Mouse (Mus musculus) kidney, embryonic 16.5 days (tissue): ENCODE data around the gene Taco1. TPM values are rescaled to one million over a fixed set of nuclear protein-coding genes. Genes with fewer than 3 reads are reported as not detected.

ENCODE experiments used
- ATAC-seq: fragments of 200-750 bp; cut with Nextera tagmentation; 2 replicates; pipeline ENCODE4 v1.8.0; 2017; ENCODE audit warnings: moderate TSS enrichment; ENCODE audit not compliant: low FRiP score, low TSS enrichment
- H3K27ac ChIP-seq: fragments of 300-500 bp; sonication (generic); 2 replicates; pipeline ENCODE4 v1.5.1; 2014; ENCODE audit warnings: low read length
- H3K27me3 ChIP-seq: fragments of 300-500 bp; sonication (generic); 2 replicates; pipeline ENCODE4 v1.6.1; 2014; ENCODE audit warnings: low read length, control low read depth, mixed read lengths; ENCODE audit not compliant: insufficient read depth
- H3K36me3 ChIP-seq: fragments of 300-500 bp; sonication (generic); 2 replicates; pipeline ENCODE4 v1.6.1; 2014; ENCODE audit warnings: low read length, control low read depth, mixed read lengths; ENCODE audit not compliant: insufficient read depth
- H3K4me1 ChIP-seq: fragments of 300-500 bp; sonication (generic); 2 replicates; pipeline ENCODE4 v1.6.1; 2014; ENCODE audit warnings: low read length, control low read depth, mixed read lengths; ENCODE audit not compliant: insufficient read depth
- H3K4me2 ChIP-seq: fragments of 300-500 bp; sonication (generic); replicated peaks from 2 replicates; pipeline ENCODE4 v1.6.1; 2014; ENCODE audit warnings: low read depth, low read length
- H3K4me3 ChIP-seq: fragments of 300-500 bp; sonication (generic); 2 replicates; pipeline ENCODE4 v1.5.1; 2014; ENCODE audit warnings: mild to moderate bottlenecking, low read length
- H3K9ac ChIP-seq: fragments of 300-500 bp; sonication (generic); replicated peaks from 2 replicates; pipeline ENCODE4 v1.6.1; 2014; ENCODE audit warnings: low read length
- H3K9me3 ChIP-seq: fragments of 300-500 bp; sonication (generic); 2 replicates; pipeline ENCODE4 v1.6.1; 2016; ENCODE audit warnings: low read length, control low read depth
- WGBS: fragments of 180-500 bp; shearing (Covaris S2); extraction: QIAGEN DNeasy Blood & Tissue Kit; methylation state at CpG from one replicate; pipeline ENCODE4 v1.1.7; 2014; 5-methylcytosine and 5-hydroxymethylcytosine counted together
- polyA plus RNA-seq: library from polyadenylated mRNA; unstranded; fragments of >200 nt; fragmentation: Nextera tagmentation; extraction: Ambion mirVana; gene quantifications from 2 replicates; pipeline ENCODE4 v1.2.1, GENCODE M21; 2015

The Taco1 gene
- polyA plus RNA-seq, 1 experiment from 2014 or later, result 13.0 TPM

- ATAC-seq, result peak; percentile 99
- Histone ChIP-seq H3K4me3 (peak within 1 kb of the TSS; percentile 88), H3K36me3 (no peaks in the 10 kb centered on the region), H3K9me3 (no peaks in the 10 kb centered on the region), H3K27me3 (no peaks in the 10 kb centered on the region), H3K27ac (peak within 1 kb of the TSS; percentile 94), H3K4me2 (peak within 1 kb of the TSS; percentile 89), H3K9ac (peak within 1 kb of the TSS; percentile 93), H3K4me1 (peaks cover 16% of the 10 kb centered on the region)
- WGBS, result under 1% methylated on average over 58 of the region's 66 CpGs
Observed at GRCm38 (mm10) chr11:106036548-106037417, 29.1 kb upstream of the Taco1 start, which contains the start of gene Dcaf7. TSS of gene Dcaf7 (plus strand) at chr11:106036872.

DNA sequence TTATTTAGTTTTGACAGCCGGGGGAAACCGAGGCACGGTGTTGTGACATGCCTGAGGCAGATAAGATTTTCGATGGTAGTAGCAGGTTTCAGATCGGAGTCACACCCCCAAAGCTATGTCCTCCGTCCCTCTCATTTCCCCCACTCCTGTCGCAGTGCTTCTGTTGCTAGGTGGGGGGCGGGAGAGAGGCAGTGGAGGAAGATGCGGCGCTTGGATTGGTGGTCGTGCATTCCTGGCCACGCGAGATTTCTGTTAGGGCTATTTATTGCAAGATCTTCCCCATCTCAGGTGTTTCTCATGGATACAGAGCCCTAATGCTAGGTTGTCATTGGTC lies 28.5 kb upstream of the Taco1 start:
- Histone ChIP-seq H3K9me3 (no peaks in the 10 kb centered on the region), H3K27me3 (no peaks in the 10 kb centered on the region), H3K9ac (peak overlapping the region; percentile 93), H3K27ac (peak overlapping the region; percentile 94), H3K36me3 (no peaks in the 10 kb centered on the region), H3K4me2 (peak overlapping the region; percentile 89), H3K4me1 (peaks cover 16% of the 10 kb centered on the region), H3K4me3 (peak overlapping the region; percentile 88)
- 0% methylated on average over 13 of the region's 13 CpGs for WGBS
- no peak for ATAC-seq

DNA sequence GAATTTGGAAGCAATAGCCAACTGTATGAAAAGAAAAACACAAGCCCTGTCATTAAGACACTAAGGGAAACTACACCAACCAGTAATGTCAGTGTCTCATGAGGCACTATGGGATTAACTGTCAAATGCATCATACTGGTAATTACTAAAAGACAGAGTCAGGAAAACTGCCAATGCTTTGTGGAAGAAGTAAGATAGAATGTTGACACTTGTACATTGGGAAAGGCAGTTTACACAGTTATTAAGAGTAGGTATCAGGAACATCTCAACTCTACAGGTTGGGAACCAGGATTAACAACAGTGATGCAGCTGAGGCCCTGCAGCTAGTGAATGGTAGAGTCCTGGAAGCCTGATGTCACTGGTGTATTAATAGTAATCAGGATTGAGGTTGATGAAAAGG lies 21.5 kb upstream of the Taco1 start:
- no peak overlapping the region for H3K9ac ChIP-seq
- ATAC-seq, result no peak
- no peak overlapping the region for H3K4me2 ChIP-seq
- H3K4me3 ChIP-seq, result no peak overlapping the region
- H3K4me1 ChIP-seq, result no peaks in the 10 kb centered on the region
- no peak overlapping the region for H3K27ac ChIP-seq
- no peaks in the 10 kb centered on the region for H3K9me3 ChIP-seq
- no peaks in the 10 kb centered on the region for H3K27me3 ChIP-seq
- H3K36me3 ChIP-seq, result peaks cover 17% of the 10 kb centered on the region

DNA sequence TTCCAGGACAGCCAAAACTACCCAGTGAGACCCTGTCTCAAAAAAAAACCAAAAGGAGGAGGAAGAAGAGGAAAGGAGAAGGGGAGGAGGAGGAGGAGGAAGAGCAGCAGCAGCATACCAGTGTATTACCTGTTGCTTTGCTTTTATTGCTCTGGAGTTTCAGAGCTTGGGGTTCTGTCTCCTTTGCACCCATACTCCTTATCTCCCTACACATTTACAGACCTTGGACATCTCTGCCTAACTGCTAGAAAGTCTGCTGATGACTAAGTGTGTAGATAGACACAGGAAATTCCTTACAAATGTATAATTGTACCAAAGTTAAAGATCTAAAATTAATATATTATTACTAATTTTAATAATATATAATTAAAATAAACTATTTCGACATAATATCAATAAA lies 20.6 kb upstream of the Taco1 start:
- no peak overlapping the region for H3K4me2 ChIP-seq
- 92% methylated on average over 1 of the region's 1 CpGs for WGBS
- H3K4me1 ChIP-seq, result no peaks in the 10 kb centered on the region
- peaks cover 17% of the 10 kb centered on the region for H3K36me3 ChIP-seq
- no peak for ATAC-seq
- H3K27me3 ChIP-seq, result no peaks in the 10 kb centered on the region
- no peak overlapping the region for H3K9ac ChIP-seq
- H3K27ac ChIP-seq, result no peak overlapping the region
- H3K4me3 ChIP-seq, result no peak overlapping the region
- H3K9me3 ChIP-seq, result no peaks in the 10 kb centered on the region

- Histone ChIP-seq H3K9ac (no peak overlapping the region), H3K9me3 (no peaks in the 10 kb centered on the region), H3K27me3 (no peaks in the 10 kb centered on the region), H3K36me3 (peaks cover 18% of the 10 kb centered on the region), H3K27ac (no peak overlapping the region), H3K4me3 (no peak overlapping the region), H3K4me1 (no peaks in the 10 kb centered on the region), H3K4me2 (no peak overlapping the region)
- 98% methylated on average over 3 of the region's 3 CpGs for WGBS
- no peak for ATAC-seq
Observed at GRCm38 (mm10) chr11:106045780-106046179, 20.1 kb upstream of the Taco1 start.

DNA sequence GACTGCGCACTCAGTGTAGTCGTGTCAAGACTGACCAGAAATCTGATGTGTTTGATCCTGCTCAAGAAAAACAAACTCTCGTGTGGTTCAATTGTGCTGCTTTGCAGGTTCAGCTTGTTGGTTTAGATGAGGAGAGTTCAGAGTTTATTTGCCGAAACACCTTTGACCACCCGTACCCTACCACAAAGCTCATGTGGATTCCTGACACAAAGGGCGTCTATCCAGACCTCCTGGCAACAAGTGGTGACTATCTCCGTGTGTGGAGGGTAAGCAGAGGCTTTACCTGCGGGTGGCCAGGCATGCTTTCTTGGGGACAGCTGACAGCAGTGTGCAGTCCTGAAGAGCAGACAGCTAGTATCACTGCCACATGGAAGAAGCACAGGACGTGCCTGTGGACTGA lies 19.3 kb upstream of the Taco1 start:
- H3K4me3 ChIP-seq, result no peak overlapping the region
- WGBS, result 84% methylated on average over 9 of the region's 9 CpGs

GRCm38 (mm10) chr11:106053921-106054320 lies 11.9 kb upstream of the Taco1 start:
- no peaks in the 10 kb centered on the region for H3K4me1 ChIP-seq
- ATAC-seq, result no peak
- 98% methylated on average over 2 of the region's 2 CpGs for WGBS
- no peaks in the 10 kb centered on the region for H3K9me3 ChIP-seq
- peaks cover 70% of the 10 kb centered on the region for H3K36me3 ChIP-seq
- H3K27me3 ChIP-seq, result no peaks in the 10 kb centered on the region
- H3K27ac ChIP-seq, result no peak overlapping the region
- H3K4me2 ChIP-seq, result no peak overlapping the region
- no peak overlapping the region for H3K4me3 ChIP-seq
- no peak overlapping the region for H3K9ac ChIP-seq

More for the DNA sequence above, 19.3 kb upstream of the Taco1 start:
- no peak overlapping the region for H3K4me2 ChIP-seq
- peaks cover 26% of the 10 kb centered on the region for H3K36me3 ChIP-seq
- no peak for ATAC-seq
- no peaks in the 10 kb centered on the region for H3K4me1 ChIP-seq
- no peak overlapping the region for H3K9ac ChIP-seq
- no peak overlapping the region for H3K27ac ChIP-seq
- no peaks in the 10 kb centered on the region for H3K9me3 ChIP-seq
- H3K27me3 ChIP-seq, result no peaks in the 10 kb centered on the region

- Histone ChIP-seq H3K27me3 (no peaks in the 10 kb centered on the region), H3K9me3 (no peaks in the 10 kb centered on the region), H3K4me1 (no peaks in the 10 kb centered on the region), H3K27ac (no peak overlapping the region), H3K9ac (no peak overlapping the region), H3K4me2 (no peak overlapping the region), H3K4me3 (no peak overlapping the region), H3K36me3 (peaks cover 67% of the 10 kb centered on the region)
- WGBS, result 94% methylated on average over 8 of the region's 8 CpGs
- no peak for ATAC-seq
Observed at GRCm38 (mm10) chr11:106054600-106054999, 11.3 kb upstream of the Taco1 start.

DNA sequence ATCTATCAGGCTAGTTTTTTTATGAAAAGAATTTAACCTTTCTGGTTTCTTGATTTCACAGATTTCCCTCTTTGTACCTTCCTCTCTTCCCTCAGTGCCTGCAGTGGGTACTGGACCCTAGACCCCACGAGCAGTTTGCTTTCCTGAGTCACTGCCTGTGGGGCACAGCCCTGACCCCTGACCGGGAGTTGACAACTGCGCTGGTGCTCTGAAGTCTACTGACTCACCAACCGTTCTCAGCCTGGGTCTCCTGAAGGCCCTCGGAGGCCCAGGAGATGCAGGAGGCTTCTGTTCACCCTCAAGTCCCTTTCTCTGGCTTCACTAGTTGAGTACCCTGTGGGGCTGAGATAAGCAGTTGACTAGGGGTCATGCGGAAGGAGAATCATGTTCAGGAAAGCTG lies 10.5 kb upstream of the Taco1 start:
- Histone ChIP-seq H3K4me2 (no peak overlapping the region), H3K9ac (no peak overlapping the region), H3K4me1 (no peaks in the 10 kb centered on the region), H3K27ac (no peak overlapping the region), H3K36me3 (peaks cover 67% of the 10 kb centered on the region), H3K4me3 (no peak overlapping the region), H3K9me3 (no peaks in the 10 kb centered on the region), H3K27me3 (no peaks in the 10 kb centered on the region)
- ATAC-seq, result no peak
- WGBS, result 87% methylated on average over 6 of the region's 6 CpGs

- Histone ChIP-seq H3K27ac (no peak overlapping the region), H3K27me3 (no peaks in the 10 kb centered on the region), H3K4me1 (no peaks in the 10 kb centered on the region), H3K9ac (no peak overlapping the region), H3K4me3 (no peak overlapping the region), H3K4me2 (no peak overlapping the region), H3K9me3 (no peaks in the 10 kb centered on the region), H3K36me3 (peaks cover 55% of the 10 kb centered on the region)
- ATAC-seq, result no peak
- WGBS, result 90% methylated on average over 8 of the region's 8 CpGs
Observed at GRCm38 (mm10) chr11:106056819-106057491, 8.9 kb upstream of the Taco1 start.
